Mouse (Mus musculus) megakaryocyte, embryonic 14.5 days (primary cell): ENCODE measurements around the gene Ggct.

ENCODE experiments used
- FLI1 ChIP-seq: IDR thresholded peaks from 2 replicates; pipeline ENCODE4 v1.6.1; 2012; ENCODE audit warnings: low read length, inconsistent platforms, mixed read lengths
- GATA1 ChIP-seq: IDR thresholded peaks from 3 replicates; pipeline ENCODE4 v1.6.1; 2012; ENCODE audit warnings: mixed read lengths, low read length, inconsistent platforms, borderline replicate concordance

- no peak for TF ChIP-seq GATA1
- no peak for TF ChIP-seq FLI1
Observed at GRCm38 (mm10) chr6:54964755-54965154, 28.0 kb downstream of the Ggct start.
